Mouse (Mus musculus) brain, embryonic 14.5 days (tissue): ENCODE measurements around the gene Abcf1.
"Not testable (repeated sequence)": the region's sequence is repeated elsewhere in the genome, so short reads cannot be mapped to it uniquely, and the experiment has no call there.

ENCODE experiments used
- CTCF ChIP-seq: fragments of 200-500 bp; IDR thresholded peaks from 2 replicates; pipeline ENCODE4 v1.5.1; 2012; ENCODE audit warnings: inconsistent platforms, mild to moderate bottlenecking, moderate library complexity, borderline replicate concordance; ENCODE audit not compliant: insufficient read depth, insufficient read length; ENCODE audit errors: extremely low read depth
- POLR2A ChIP-seq: fragments of 200-500 bp; IDR thresholded peaks from 2 replicates; pipeline ENCODE4 v1.6.1; 2012; ENCODE audit warnings: mild to moderate bottlenecking, inconsistent platforms, borderline replicate concordance; ENCODE audit not compliant: poor library complexity, insufficient read depth, insufficient read length, severe bottlenecking; ENCODE audit errors: extremely low read depth

GRCm38 (mm10) chr17:36004409-36004808 is 34.8 kb upstream of the Abcf1 start:
- TF ChIP-seq POLR2A, CTCF: not testable (repeated sequence)
